Mouse (Mus musculus): ENCODE data around the gene Mob1a.

The Mob1a gene

GRCm38 (mm10) chr6:83392166-83392780 lies 66.5 kb downstream of the Mob1a start:
- peak; percentile 34 for DNase-seq
